Mouse (Mus musculus) forebrain, embryonic 14.5 days (tissue): ENCODE measurements around the gene D130052B06Rik. TPM values are rescaled to one million over a fixed set of nuclear protein-coding genes. Genes with fewer than 3 reads are reported as not detected.

Experiments
- ATAC-seq: fragments of 200-750 bp; cut with Nextera tagmentation; 2 replicates; pipeline ENCODE4 v1.8.0; 2017; ENCODE audit warnings: mild to moderate bottlenecking, moderate library complexity
- DNase-seq: peaks from one replicate; pipeline ENCODE4 v3.0.0-alpha.2; 2015; ENCODE audit warnings: low spot score
- H3K27ac ChIP-seq: fragments of 300-500 bp; sonication (generic); 2 replicates; pipeline ENCODE4 v1.5.1; 2014; ENCODE audit warnings: low read depth, mild to moderate bottlenecking, control low read depth, low read length, moderate library complexity
- H3K27me3 ChIP-seq: fragments of 300-500 bp; sonication (generic); replicated peaks from 2 replicates; pipeline ENCODE4 v1.6.1; 2014; ENCODE audit warnings: low read length, control low read depth, mixed read lengths; ENCODE audit not compliant: control insufficient read depth, insufficient read depth
- H3K36me3 ChIP-seq: fragments of 300-500 bp; sonication (generic); 2 replicates; pipeline ENCODE4 v1.6.1; 2014; ENCODE audit warnings: low read length, control low read depth; ENCODE audit not compliant: control insufficient read depth, insufficient read depth
- H3K4me1 ChIP-seq: fragments of 300-500 bp; sonication (generic); 2 replicates; pipeline ENCODE4 v1.6.1; 2014; ENCODE audit warnings: antibody characterized with exemption, low read length, control low read depth; ENCODE audit not compliant: control insufficient read depth, insufficient read depth
- H3K4me2 ChIP-seq: fragments of 300-500 bp; sonication (generic); 2 replicates; pipeline ENCODE4 v1.6.1; 2014; ENCODE audit warnings: mild to moderate bottlenecking, control low read depth, low read length
- H3K4me3 ChIP-seq: fragments of 300-500 bp; sonication (generic); 2 replicates; pipeline ENCODE4 v1.5.1; 2014; ENCODE audit warnings: low read depth, low read length, control low read depth
- H3K9ac ChIP-seq: fragments of 300-500 bp; sonication (generic); 2 replicates; pipeline ENCODE4 v1.6.1; 2014; ENCODE audit warnings: mild to moderate bottlenecking, low read length, control low read depth, moderate library complexity
- H3K9me3 ChIP-seq: fragments of 300-500 bp; sonication (generic); replicated peaks from 2 replicates; pipeline ENCODE4 v1.6.1; 2016; ENCODE audit warnings: low read length, control low read depth, mixed read lengths; ENCODE audit not compliant: control insufficient read depth
- WGBS: fragments of 180-500 bp; shearing (Covaris S2); extraction: QIAGEN DNeasy Blood & Tissue Kit; methylation state at CpG from one replicate; pipeline ENCODE4 v1.1.7; 2014; 5-methylcytosine and 5-hydroxymethylcytosine counted together
- polyA plus RNA-seq: library from polyadenylated mRNA; unstranded; fragments of >200 nt; fragmentation: Nextera tagmentation; extraction: Ambion mirVana; gene quantifications from 2 replicates; pipeline ENCODE4 v1.2.1, GENCODE M21; 2014

Gene D130052B06Rik
- polyA plus RNA-seq, 1 experiment from 2014 or later = not detected

- ATAC-seq (no peak), DNase-seq (no peak)
- H3K4me3 ChIP-seq = no peak overlapping the region
- H3K27ac ChIP-seq = no peak overlapping the region
- no peaks in the 10 kb centered on the region for H3K27me3 ChIP-seq
- no peaks in the 10 kb centered on the region for H3K4me1 ChIP-seq
- H3K36me3 ChIP-seq = no peaks in the 10 kb centered on the region
- 89% methylated on average over 3 of the region's 3 CpGs for WGBS
- no peaks in the 10 kb centered on the region for H3K9me3 ChIP-seq
- H3K9ac ChIP-seq = no peak overlapping the region
- H3K4me2 ChIP-seq = no peak overlapping the region
Observed at GRCm38 (mm10) chr11:33590771-33591170, 8.3 kb upstream of the D130052B06Rik start.

GRCm38 (mm10) chr11:33592826-33593225, 6.3 kb upstream of the D130052B06Rik start:
- Histone ChIP-seq H3K4me1 (no peaks in the 10 kb centered on the region), H3K9me3 (no peaks in the 10 kb centered on the region), H3K4me2 (no peak overlapping the region), H3K9ac (no peak overlapping the region), H3K36me3 (no peaks in the 10 kb centered on the region), H3K4me3 (no peak overlapping the region), H3K27ac (no peak overlapping the region), H3K27me3 (no peaks in the 10 kb centered on the region)
- ATAC-seq (no peak), DNase-seq (no peak)
- 85% methylated on average over 4 of the region's 4 CpGs for WGBS

GRCm38 (mm10) chr11:33596655-33597054, 2.4 kb upstream of the D130052B06Rik start:
- Histone ChIP-seq H3K27ac (no peak overlapping the region), H3K27me3 (no peaks in the 10 kb centered on the region), H3K4me2 (no peak overlapping the region), H3K9ac (no peak overlapping the region), H3K4me1 (no peaks in the 10 kb centered on the region), H3K36me3 (no peaks in the 10 kb centered on the region), H3K9me3 (no peaks in the 10 kb centered on the region), H3K4me3 (no peak overlapping the region)
- ATAC-seq (no peak), DNase-seq (peak; percentile 23)
- WGBS = 73% methylated on average over 4 of the region's 4 CpGs

GRCm38 (mm10) chr11:33603174-33603573, 4.1 kb downstream of the D130052B06Rik start:
- Histone ChIP-seq H3K4me1 (no peaks in the 10 kb centered on the region), H3K4me3 (no peak overlapping the region), H3K27me3 (no peaks in the 10 kb centered on the region), H3K9me3 (no peaks in the 10 kb centered on the region), H3K27ac (no peak overlapping the region), H3K36me3 (no peaks in the 10 kb centered on the region), H3K4me2 (no peak overlapping the region), H3K9ac (no peak overlapping the region)
- DNase-seq = no peak
- 80% methylated on average over 2 of the region's 2 CpGs for WGBS
- ATAC-seq = no peak

- no peak for DNase-seq
- 67% methylated on average over 3 of the region's 3 CpGs for WGBS
Observed at GRCm38 (mm10) chr11:33607784-33608183, 8.7 kb downstream of the D130052B06Rik start.

GRCm38 (mm10) chr11:33614218-33614617, 15.1 kb downstream of the D130052B06Rik start:
- H3K4me2 ChIP-seq = no peak overlapping the region
- no peaks in the 10 kb centered on the region for H3K9me3 ChIP-seq
- H3K4me3 ChIP-seq = no peak overlapping the region
- no peak overlapping the region for H3K9ac ChIP-seq
- 7% methylated on average over 15 of the region's 15 CpGs for WGBS
- ATAC-seq (peak; percentile 83), DNase-seq (peak; percentile 81)
- H3K27me3 ChIP-seq = no peaks in the 10 kb centered on the region
- no peaks in the 10 kb centered on the region for H3K4me1 ChIP-seq
- H3K36me3 ChIP-seq = no peaks in the 10 kb centered on the region
- H3K27ac ChIP-seq = no peak overlapping the region

More at GRCm38 (mm10) chr11:33607784-33608183, 8.7 kb downstream of the D130052B06Rik start:
- H3K4me2 ChIP-seq = no peak overlapping the region
- no peaks in the 10 kb centered on the region for H3K27me3 ChIP-seq
- H3K9ac ChIP-seq = no peak overlapping the region
- ATAC-seq = no peak
- no peak overlapping the region for H3K4me3 ChIP-seq
- no peaks in the 10 kb centered on the region for H3K9me3 ChIP-seq
- no peaks in the 10 kb centered on the region for H3K36me3 ChIP-seq
- no peaks in the 10 kb centered on the region for H3K4me1 ChIP-seq
- no peak overlapping the region for H3K27ac ChIP-seq

GRCm38 (mm10) chr11:33627136-33627742, 28.1 kb downstream of the D130052B06Rik start:
- DNase-seq (peak; percentile 23), ATAC-seq (no peak)
- Histone ChIP-seq H3K9ac (no peak overlapping the region), H3K9me3 (no peaks in the 10 kb centered on the region), H3K27ac (no peak overlapping the region), H3K36me3 (no peaks in the 10 kb centered on the region), H3K4me1 (no peaks in the 10 kb centered on the region), H3K27me3 (no peaks in the 10 kb centered on the region), H3K4me3 (no peak overlapping the region), H3K4me2 (no peak overlapping the region)
- WGBS = 85% methylated on average over 4 of the region's 4 CpGs

GRCm38 (mm10) chr11:33637107-33637506, 38.0 kb downstream of the D130052B06Rik start:
- DNase-seq (no peak), ATAC-seq (no peak)
- WGBS = 94% methylated on average over 2 of the region's 2 CpGs
- Histone ChIP-seq H3K9me3 (no peaks in the 10 kb centered on the region; the same call in 1 of the 2 replicates), H3K4me2 (no peak overlapping the region), H3K9ac (no peak overlapping the region), H3K27me3 (no peaks in the 10 kb centered on the region; the same call in 1 of the 2 replicates), H3K36me3 (no peaks in the 10 kb centered on the region), H3K4me3 (no peak overlapping the region), H3K27ac (no peak overlapping the region), H3K4me1 (no peaks in the 10 kb centered on the region)

GRCm38 (mm10) chr11:33649358-33649757, 50.3 kb downstream of the D130052B06Rik start:
- Histone ChIP-seq H3K4me3 (no peak overlapping the region), H3K27ac (no peak overlapping the region), H3K36me3 (no peaks in the 10 kb centered on the region), H3K27me3 (no peaks in the 10 kb centered on the region), H3K9ac (no peak overlapping the region), H3K4me2 (no peak overlapping the region), H3K4me1 (no peaks in the 10 kb centered on the region), H3K9me3 (no peaks in the 10 kb centered on the region)
- ATAC-seq (no peak), DNase-seq (no peak)
- 73% methylated on average over 2 of the region's 2 CpGs for WGBS
